Mouse (Mus musculus): Measurements from ENCODE around the gene Fam53a.
A peak's percentile ranks its signal among the peaks of the same experiment; 100 is the strongest.

Fam53a gene

DNA sequence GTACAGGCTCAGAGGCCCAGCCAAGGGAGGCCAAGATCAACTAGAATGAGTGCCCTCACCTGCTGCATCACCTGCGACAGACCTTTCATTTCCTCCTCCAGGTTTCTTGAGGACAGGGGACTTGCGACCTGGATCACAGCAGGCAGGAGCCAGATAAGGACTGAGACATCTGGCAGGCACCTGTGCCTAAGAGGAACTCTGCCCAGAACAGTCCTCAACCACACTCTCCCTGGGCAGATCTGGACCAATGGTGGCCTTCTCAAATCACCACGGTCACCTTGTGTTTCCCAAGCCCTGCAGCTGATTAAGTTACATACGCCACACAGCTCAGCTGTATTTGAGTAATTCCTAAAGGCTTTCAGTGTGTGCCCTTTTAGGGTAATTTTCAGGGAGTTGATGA is 1.2 kb upstream of the Fam53a start:
- DNase-seq: no peak

DNA sequence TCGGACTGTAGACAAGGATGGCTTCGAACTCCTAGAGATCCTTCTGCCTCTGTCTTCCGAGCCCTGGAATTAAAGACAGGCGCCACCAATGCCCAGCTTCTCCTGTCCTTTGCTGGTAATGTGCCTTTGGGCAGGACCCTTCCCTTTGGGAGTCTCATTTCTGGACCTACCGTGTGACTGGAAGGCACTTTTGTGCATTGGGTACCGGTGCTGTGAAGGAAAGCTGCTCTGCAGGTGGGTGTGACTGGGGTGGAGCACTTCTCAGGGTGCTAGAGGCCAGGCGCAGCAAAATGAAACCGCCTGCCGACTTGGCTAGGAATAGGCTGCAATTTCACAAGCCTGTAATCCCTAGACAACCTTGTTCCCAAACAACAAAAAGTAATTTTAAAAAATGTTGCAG is 626 bp upstream of the Fam53a start:
- no peak for DNase-seq

DNA sequence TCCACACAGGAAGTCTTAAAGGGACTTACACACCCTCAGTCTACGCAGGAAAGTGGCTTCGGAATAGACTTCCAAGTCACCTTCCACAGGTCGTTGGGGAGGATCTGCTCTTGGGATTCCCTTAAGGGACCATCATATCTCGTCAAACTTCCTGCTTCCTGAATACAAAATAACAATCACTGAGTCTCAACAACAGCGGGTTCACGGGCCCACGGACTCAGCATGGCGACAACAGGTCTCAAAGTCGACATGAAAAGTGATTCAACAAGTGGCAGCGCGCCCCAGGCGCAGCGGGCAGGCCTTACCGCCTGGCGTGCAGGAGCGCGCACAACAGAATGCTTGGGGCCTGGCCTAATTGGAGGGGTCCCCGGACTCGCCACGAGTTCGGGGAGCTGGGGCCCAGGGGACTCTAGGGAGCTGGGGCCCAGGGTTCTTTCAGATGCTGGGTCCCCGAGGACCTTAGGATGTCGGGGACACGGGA is 575 bp downstream of the Fam53a start:
- no peak for DNase-seq

DNA sequence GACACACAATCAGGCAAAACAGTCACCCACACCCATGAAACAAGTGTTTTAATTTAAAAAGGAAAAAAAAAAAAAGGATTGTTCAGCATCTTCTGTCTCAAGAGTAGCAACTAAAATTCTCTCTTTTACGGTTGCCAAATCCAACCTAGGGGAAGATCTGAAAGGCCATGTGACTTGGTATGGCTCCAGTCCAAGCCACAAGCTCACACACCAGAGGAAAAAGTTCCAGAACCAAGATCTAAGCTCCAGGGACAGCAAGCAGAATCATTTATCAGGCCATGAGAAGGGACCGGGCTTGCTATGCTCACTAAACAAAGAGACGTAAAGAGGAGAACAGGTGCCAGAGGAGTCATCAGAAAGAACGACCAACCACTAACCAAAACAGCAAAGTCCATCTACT is 1.5 kb downstream of the Fam53a start:
- no peak for DNase-seq

DNA sequence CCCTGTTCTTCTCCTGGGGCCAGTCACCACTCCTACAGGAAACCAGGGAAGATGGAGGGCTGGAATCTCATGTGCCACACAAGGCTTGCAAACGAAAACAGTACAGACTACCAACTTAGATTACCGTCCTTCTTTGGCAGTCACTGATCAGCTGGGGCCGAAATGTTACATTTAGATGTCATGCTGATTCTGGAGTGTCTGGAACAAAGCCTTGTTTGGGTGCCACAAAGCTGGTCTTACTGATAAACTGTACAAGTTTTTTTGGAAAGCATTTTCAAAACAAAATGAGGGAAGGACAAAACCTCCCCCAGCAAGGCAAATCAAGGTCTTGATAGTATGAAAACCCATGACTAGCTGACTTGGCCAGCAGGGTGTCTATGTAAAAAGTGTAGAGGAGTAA is 5.7 kb downstream of the Fam53a start:
- DNase-seq: no peak

DNA sequence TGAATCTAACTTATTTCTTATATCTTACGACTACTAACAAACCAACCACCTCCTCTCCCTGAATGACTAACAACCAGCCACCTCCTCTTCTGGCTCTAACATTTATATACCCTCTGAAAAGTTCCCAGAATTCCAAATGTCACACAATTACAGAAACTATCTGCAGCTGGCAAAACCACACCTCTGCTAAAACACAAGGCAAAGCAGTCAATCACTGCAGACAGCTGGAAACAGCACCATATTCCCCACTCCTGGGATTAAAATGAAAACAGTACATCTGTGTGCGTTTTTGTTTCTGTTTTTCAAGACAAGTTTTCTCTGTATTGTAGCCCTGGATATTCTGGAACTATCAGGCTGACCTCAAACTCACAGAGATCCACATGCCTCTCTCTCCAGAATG is 6.8 kb downstream of the Fam53a start:
- no peak for DNase-seq

DNA sequence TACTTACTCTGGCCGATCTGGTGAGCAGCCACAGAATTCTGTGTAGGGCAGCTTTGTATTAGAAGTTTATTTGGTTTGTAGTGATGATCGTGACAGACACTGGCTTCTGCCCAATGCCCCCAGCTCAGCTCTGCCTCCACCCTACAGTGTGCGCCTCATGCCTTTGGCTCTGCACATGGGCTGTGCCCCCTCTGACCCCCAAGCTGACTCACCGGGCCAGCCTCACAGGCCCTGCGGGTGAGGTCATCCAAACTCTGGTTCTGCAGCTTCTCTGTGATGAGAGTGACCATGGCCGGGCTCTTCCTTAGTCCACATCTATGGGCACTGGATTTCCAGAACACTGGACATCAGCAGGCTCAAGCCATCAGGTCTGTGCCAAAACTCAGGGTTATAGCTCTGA is 15.0 kb downstream of the Fam53a start:
- DNase-seq: no peak

DNA sequence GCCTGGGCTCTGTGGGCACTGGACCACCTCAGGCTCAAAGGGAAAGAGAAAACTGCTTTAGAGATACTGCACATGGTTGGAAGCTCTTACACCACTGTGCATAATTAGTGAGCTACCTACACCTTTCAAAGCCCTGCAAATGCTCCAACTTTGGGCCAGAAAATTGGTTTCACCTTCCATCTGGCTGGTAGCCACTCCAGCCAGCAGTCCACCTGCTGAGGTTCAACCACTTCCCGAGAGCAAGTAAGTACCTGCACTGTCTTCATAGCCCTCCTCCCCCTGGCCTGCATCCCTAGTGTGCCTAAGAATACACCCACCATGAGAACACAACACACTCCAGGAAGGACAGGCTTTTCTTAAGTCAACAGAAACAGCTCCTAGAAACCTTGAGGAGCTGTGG is 17.6 kb downstream of the Fam53a start:
- DNase-seq: no peak

DNA sequence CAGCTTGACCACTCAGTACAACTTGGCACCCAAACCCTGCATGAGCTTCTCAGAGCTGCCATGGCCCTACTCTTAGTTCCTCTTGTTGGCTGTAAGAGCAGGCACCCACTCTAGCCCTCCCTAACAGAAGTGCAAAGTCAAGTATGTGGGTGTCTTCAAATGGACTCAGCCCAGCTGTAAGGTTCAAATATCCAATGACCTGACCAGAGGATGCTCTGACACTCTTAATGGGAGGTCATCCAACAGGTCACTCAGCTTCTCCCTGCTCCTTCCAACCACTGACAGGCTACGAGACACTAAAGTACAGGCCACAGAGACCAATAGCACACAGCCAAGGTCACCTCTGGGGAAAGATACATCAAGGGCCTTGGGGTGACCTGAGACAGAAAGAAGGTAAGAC is 20.2 kb downstream of the Fam53a start:
- no peak for DNase-seq

DNA sequence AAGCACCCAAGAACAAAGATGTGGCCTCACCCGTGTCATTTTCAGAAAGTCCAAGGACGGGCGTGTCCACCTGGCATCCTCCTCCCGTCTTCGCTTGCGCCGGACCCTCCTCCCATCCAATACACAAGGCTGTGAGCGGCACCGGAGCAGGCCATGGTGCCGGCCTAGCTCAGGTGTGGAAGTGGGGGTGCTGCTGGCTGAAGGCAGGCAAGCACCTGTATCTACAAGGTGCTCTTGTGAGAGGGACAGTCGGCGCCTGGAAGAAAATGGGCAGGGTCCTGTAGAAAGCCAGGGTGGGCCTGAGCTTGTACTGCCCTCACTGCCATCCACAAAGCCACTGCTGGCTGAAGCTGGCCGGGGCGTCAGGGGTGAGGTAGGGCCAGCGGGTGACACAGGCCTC is 22.0 kb downstream of the Fam53a start:
- DNase-seq: no peak

DNA sequence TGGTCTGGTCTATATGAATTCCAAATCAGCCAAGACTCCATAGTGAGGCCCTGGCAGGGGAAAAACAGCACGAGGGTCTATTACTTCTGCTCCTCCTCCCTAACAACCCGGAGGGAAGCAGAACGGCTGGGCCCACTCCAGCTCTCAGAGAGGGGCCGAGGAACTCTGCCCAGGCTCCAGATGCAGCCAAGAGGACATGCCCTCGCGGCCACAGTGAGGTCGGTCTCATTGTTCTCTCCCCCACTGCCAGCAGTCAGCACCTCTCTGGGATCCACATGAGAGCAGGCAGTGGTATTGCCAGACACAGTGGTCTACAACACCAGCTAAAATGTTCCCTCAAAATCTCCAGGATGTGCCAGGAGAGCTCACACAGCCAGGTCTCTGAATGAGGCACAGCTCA is 22.8 kb downstream of the Fam53a start:
- no peak for DNase-seq

DNA sequence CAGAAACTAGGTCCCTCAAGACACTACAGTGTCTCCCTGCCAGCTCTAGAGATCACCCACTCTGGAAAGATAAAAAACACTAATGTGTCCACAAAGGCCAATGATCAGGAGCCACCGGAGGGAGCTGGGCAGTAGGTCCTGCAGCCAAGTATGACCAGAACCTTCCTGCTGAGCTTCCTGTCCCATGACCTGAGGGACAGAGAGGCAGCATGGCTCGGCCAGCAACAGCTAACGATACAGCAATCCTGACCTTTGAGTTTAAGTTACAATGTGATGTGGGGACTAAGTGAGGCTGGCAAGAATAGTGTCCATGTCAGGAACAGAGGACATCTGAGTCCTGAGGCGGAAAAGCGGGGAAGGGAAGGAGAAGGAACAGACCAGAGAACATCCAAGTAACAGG is 24.1 kb downstream of the Fam53a start:
- no peak for DNase-seq

DNA sequence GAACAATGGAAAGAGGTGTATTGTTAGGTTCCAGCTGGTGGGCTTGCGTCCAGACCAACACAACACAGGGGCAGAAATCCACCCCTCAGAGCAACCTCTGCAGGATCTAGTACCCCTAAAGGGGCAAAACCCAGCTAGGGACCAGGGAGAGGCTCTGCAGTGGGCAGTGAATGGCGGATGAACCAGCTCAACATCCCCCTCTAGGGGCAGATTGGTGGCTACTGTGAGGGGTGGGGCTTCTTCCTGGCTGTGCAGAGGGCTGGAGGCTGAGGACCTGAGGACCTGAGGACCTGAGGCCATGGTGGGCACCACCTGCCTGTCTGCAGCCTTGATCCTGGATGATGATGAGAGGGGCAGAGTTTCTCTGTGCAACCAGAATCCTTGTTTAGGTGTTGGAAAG is 35.8 kb downstream of the Fam53a start:
- DNase-seq: peak; percentile 50

DNA sequence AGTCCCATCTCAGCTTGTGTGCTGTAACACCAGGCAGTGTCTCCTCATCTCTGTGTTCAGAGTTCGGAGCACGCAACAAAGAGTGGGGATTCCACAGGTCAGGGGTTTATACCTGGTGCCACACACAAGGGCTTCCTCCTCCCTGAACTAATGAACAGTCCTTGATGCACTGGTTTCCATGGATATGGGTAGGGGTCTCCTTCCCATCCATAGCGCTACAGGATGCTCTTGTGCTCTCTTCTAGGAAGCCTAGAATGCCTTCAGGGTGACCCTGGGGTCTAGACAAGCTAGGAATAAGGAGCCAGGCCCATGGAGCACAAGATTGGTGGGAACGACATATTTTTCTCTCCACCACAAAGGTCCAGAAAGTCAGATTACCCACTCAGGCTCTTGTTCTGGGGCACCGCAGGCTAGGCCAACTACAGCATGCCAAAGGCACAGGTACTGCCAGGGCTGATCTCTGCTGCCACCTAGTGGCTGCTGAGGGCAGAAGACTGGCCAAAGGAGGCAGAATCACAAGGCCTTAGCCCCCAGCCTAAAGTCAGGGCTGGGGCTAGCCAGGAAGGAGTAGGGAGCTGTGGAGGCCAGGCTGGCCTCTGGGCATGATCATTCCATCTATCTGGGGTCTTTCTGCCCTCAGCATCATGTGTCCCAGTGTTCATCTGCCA is 40.1 kb downstream of the Fam53a start:
- DNase-seq: peak; percentile 83

DNA sequence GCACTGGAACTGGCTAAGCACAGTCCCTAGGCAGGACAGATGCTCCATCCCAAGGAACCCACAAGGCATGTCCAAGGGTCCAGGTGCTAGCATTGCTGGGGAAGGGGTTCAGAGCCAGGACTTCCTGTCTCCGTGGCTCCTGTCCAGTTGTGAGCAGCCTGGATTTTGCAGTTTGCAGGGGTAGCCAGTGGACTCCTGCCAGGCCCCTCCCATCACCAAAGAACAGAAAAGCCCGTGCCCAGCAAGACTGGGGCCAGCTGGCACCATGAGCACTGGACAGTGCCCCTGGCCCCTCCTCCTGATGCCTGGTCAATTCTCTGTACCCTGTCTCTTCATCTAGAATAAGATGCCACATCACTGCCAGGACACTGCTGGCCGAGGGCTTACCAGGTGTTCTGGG is 41.4 kb downstream of the Fam53a start:
- no peak for DNase-seq

DNA sequence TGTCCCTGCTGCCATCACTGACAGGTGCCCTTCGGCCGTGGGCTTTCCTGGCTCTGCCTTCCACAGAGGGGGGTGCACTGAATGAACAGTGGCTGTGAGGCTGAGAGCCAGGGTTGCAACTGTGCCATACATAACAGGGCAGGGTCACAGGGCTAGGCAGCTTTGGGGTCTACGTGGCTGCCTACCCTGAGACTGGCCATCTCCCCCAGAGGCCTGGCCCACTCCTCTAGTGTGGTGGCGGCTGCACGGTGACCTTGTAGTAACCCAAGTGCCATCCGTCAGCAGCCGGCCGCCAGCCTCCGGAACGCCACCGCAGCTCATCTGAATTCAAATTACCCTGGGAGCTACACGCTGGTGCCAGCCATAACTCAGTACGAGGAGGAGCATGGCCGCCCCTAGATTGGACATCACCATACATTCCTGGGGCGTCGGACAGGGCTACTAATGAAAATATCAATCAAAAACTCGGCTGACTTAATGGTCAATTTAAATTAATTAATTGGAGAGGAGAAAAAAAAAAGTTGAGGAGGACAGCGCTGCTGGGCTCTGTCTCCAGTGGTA is 41.9 kb downstream of the Fam53a start:
- no peak for DNase-seq

DNA sequence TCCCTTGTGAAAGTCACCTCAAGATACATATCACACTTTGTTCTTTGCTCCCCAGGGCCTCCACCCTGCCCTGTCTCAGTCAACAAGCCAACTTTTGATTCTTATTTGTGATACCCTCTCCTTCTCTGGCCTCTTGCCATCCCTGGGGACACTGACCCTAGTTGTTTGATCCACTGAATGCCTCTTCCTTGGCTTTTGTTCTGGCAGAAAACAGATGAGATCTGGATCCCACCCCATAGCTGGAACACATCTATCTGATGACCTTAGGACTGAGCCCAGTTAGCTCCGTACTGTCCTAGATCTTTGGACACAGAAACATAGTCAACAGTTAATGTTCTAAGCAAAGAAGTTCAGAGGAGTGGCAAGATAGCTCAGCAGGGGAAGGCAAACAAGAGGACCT is 49.1 kb downstream of the Fam53a start:
- no peak for DNase-seq

DNA sequence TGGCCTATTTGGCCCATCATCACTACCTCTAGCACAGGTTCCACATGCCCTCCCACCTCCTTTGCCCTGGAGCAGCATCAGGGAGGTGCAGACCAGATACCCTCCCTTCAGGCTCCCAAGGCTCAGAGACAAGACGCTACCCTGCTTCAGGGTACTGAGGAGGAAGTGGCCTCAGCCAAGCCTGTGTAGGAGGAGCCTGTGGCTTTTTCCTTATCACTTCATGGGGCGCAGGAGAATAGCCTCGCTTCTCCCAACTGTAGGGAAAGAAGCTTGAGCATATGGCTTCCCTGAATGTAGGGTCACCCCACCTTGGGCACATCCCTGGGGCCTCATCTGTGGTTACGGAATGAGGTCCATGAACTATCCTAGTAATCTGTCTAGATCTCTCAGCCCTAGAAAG is 55.2 kb downstream of the Fam53a start:
- no peak for DNase-seq

DNA sequence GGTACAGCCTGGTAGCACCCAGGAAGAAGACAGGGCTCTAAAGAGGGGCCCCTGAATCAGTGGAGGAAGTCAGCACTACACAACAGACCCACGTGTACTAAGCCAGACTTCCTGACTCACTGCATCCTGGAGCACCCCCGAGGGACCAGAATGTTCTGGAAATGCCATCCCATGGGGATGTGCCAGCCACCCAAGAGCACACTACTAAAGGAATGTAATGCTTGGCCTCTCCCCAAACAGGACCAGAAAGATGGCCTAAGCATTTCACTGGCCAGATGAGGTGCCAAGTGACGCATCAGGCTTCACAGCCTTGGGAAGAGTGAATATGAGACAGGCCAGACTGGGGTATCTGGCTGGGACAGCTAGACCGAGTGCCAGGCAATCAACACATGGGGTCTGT is 63.5 kb downstream of the Fam53a start:
- DNase-seq: no peak

DNA sequence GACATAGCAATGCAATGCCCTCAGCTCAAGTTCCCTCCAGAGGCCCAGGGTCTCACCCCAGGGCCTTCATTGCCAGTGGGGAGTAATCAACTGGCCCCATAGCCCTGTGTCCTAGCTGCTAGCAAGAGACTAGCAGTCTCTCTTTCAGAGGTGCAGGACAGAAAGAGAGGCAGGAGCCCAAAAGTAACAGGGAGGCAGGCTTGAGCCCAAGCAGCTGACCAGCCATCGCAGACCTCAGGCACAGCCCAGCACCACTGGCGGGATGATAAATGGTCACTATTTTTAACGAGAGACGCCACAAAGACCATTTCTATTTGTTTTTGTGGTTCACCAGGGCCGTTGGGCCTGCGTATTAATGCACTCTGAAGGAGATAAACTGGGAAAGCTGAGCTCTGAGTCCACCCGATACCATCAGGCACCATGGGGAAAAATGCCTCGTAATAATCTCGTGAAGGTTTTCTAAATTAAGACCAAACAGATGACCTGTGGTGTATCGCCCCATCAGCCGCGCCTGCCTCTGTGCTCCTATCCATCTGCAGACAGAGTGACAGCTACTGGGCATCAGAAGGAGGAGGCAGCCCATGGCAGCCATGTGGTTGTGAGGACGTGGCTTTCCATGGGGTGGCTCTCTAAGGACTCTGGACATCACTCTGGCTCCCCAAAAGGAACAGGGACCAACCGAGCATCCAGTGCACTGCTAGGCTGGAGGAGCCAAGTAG is 73.0 kb downstream of the Fam53a start:
- no peak for DNase-seq

All from retina, postnatal 1 day (tissue).